Mouse (Mus musculus) kidney, postnatal 0 days (tissue): ENCODE measurements at regions not wholly inside any gene's neighbourhood (a gene's known extent, or its start where the extent isn't known, plus 50 kb on each side); places are given as distances from the start of the nearest gene placed in this dataset.

Experiments used
- ATAC-seq: fragments of 200-750 bp; cut with Nextera tagmentation; replicated peaks from 2 replicates; pipeline ENCODE4 v1.8.0; 2017; ENCODE audit warnings: low read depth, moderate number of reproducible peaks, moderate TSS enrichment, moderate library complexity; ENCODE audit not compliant: low FRiP score
- DNase-seq: peaks from one replicate; pipeline ENCODE4 v3.0.0-alpha.2; 2016; ENCODE audit warnings: low spot score
- H3K27ac ChIP-seq: fragments of 300-500 bp; sonication (generic); 2 replicates; pipeline ENCODE4 v1.5.1; 2014; ENCODE audit warnings: mild to moderate bottlenecking
- H3K27me3 ChIP-seq: fragments of 300-500 bp; sonication (generic); 2 replicates; pipeline ENCODE4 v1.6.1; 2014; ENCODE audit warnings: low read length, mixed read lengths; ENCODE audit not compliant: insufficient read depth
- H3K36me3 ChIP-seq: fragments of 300-500 bp; sonication (generic); 2 replicates; pipeline ENCODE4 v1.6.1; 2014; ENCODE audit warnings: low read length, mixed read lengths; ENCODE audit not compliant: insufficient read depth
- H3K4me1 ChIP-seq: fragments of 300-500 bp; sonication (generic); replicated peaks from 2 replicates; pipeline ENCODE4 v1.6.1; 2014; ENCODE audit warnings: antibody characterized with exemption, low read length, mixed read lengths; ENCODE audit not compliant: insufficient read depth
- H3K4me2 ChIP-seq: fragments of 300-500 bp; sonication (generic); 2 replicates; pipeline ENCODE4 v1.6.1; 2014; ENCODE audit warnings: mild to moderate bottlenecking, low read length, moderate library complexity, mixed read lengths
- H3K4me3 ChIP-seq: fragments of 300-500 bp; sonication (generic); replicated peaks from 2 replicates; pipeline ENCODE4 v1.5.1; 2014; ENCODE audit warnings: low read depth, low read length
- H3K9ac ChIP-seq: fragments of 300-500 bp; sonication (generic); 2 replicates; pipeline ENCODE4 v1.6.1; 2014; ENCODE audit warnings: low read depth, low read length
- H3K9me3 ChIP-seq: fragments of 300-500 bp; sonication (generic); replicated peaks from 2 replicates; pipeline ENCODE4 v1.6.1; 2016; ENCODE audit warnings: low read length, inconsistent platforms, mixed read lengths
- CTCF ChIP-seq: IDR thresholded peaks from 2 replicates; pipeline ENCODE4 v1.5.1; 2016; ENCODE audit warnings: antibody characterized with exemption, low read depth, mild to moderate bottlenecking, moderate library complexity
- WGBS: fragments of 180-500 bp; shearing (Covaris S2); extraction: QIAGEN DNeasy Blood & Tissue Kit; methylation state at CpG from one replicate; pipeline ENCODE4 v1.1.7; 2014; 5-methylcytosine and 5-hydroxymethylcytosine counted together

GRCm38 (mm10) chr11:113183556-113183955, 401.5 kb downstream of the Sox9 start:
- no peak overlapping the region for H3K4me3 ChIP-seq
- H3K4me2 ChIP-seq = no peak overlapping the region
- H3K27ac ChIP-seq = no peak overlapping the region
- no peak for DNase-seq
- ATAC-seq = no peak
- no peaks in the 10 kb centered on the region for H3K27me3 ChIP-seq
- H3K4me1 ChIP-seq = no peaks in the 10 kb centered on the region
- H3K9me3 ChIP-seq = no peaks in the 10 kb centered on the region
- no peak overlapping the region for H3K9ac ChIP-seq
- WGBS = 29% methylated on average over 5 of the region's 5 CpGs
- H3K36me3 ChIP-seq = no peaks in the 10 kb centered on the region
- no peak for TF ChIP-seq CTCF

DNA sequence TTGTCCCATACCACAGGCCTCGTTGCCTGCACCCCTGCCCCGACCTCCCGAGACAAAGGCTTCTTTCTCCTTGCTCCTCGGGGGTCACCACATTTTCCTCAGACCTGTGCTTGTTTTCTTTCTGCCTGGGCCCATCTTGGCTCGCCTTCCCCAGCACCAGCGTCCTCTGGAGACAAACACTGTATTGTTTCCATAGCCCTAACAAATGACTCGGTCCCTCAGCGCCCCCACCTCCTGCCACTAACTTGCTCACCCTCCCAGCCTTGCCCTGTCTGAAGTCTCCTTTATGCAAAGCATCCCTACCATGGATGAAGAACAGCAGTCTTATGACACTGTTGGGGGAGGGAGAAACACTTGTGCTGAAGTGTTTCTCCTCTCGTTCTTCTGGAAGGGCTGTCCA, 402.1 kb downstream of the Sox9 start:
- Histone ChIP-seq H3K4me2 (no peak overlapping the region), H3K27ac (no peak overlapping the region), H3K36me3 (no peaks in the 10 kb centered on the region), H3K4me3 (no peak overlapping the region), H3K9me3 (no peaks in the 10 kb centered on the region), H3K27me3 (no peaks in the 10 kb centered on the region), H3K9ac (no peak overlapping the region), H3K4me1 (no peaks in the 10 kb centered on the region)
- ATAC-seq (no peak), DNase-seq (no peak)
- no peak for TF ChIP-seq CTCF
- 20% methylated on average over 9 of the region's 9 CpGs for WGBS

- no peaks in the 10 kb centered on the region for H3K4me1 ChIP-seq
- no peak for TF ChIP-seq CTCF
- no peak overlapping the region for H3K4me3 ChIP-seq
- WGBS = 81% methylated on average over 8 of the region's 8 CpGs
- no peaks in the 10 kb centered on the region for H3K36me3 ChIP-seq
- no peak for ATAC-seq
- H3K9me3 ChIP-seq = no peaks in the 10 kb centered on the region
- H3K27ac ChIP-seq = no peak overlapping the region
- H3K4me2 ChIP-seq = no peak overlapping the region
- no peak for DNase-seq
- no peak overlapping the region for H3K9ac ChIP-seq
- H3K27me3 ChIP-seq = no peaks in the 10 kb centered on the region
Observed at GRCm38 (mm10) chr11:113187407-113187806, 405.4 kb downstream of the Sox9 start.

DNA sequence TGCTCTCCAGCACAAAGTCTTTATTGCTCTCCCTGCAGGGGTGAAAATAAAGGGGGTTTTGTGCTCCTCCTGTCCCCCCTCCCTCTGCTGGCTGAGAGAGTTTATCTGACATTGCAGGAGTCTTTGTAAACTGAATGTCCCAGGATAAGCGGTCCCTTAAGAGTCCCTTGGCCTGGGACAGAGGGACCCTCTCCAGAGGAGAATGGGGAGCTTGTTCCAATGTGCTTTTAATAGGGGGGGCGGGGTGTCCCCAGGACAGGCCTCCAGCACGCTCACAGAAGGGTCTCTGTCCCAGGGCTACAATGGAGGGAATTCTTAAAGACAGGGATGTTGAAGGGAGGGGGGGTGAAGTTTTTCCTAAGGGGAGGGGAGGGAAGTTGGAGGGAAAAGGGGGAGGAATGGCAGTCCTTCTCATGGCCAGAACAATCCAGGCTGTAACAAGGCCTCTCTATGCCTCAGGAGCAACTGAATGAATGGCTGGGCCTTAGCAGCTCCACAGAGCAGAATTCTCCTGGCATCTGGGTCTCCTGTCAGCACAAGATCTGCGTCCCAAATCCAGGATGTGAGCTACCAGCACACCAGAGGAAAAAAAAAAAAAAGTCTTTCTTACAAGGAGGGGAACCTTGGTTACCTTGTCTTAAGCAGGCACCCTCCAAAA, 406.4 kb downstream of the Sox9 start:
- ATAC-seq = no peak
- no peaks in the 10 kb centered on the region for H3K9me3 ChIP-seq
- 64% methylated on average over 4 of the region's 4 CpGs for WGBS

GRCm38 (mm10) chr11:113190006-113190405, 408.0 kb downstream of the Sox9 start:
- DNase-seq = no peak
- TF ChIP-seq CTCF = no peak
- WGBS = 87% methylated on average over 6 of the region's 6 CpGs
- Histone ChIP-seq H3K4me2 (no peak overlapping the region), H3K9ac (no peak overlapping the region), H3K36me3 (no peaks in the 10 kb centered on the region), H3K4me3 (no peak overlapping the region), H3K27me3 (no peaks in the 10 kb centered on the region), H3K9me3 (no peaks in the 10 kb centered on the region), H3K4me1 (no peaks in the 10 kb centered on the region; the same call in 1 of the 2 replicates), H3K27ac (no peak overlapping the region)
- ATAC-seq = no peak

More for the DNA sequence above, 406.4 kb downstream of the Sox9 start:
- H3K4me1 ChIP-seq = no peaks in the 10 kb centered on the region
- H3K27me3 ChIP-seq = no peaks in the 10 kb centered on the region
- H3K4me3 ChIP-seq = no peak overlapping the region
- no peak for DNase-seq
- no peak overlapping the region for H3K27ac ChIP-seq
- H3K4me2 ChIP-seq = no peak overlapping the region
- H3K9ac ChIP-seq = no peak overlapping the region
- no peak for TF ChIP-seq CTCF
- H3K36me3 ChIP-seq = no peaks in the 10 kb centered on the region

DNA sequence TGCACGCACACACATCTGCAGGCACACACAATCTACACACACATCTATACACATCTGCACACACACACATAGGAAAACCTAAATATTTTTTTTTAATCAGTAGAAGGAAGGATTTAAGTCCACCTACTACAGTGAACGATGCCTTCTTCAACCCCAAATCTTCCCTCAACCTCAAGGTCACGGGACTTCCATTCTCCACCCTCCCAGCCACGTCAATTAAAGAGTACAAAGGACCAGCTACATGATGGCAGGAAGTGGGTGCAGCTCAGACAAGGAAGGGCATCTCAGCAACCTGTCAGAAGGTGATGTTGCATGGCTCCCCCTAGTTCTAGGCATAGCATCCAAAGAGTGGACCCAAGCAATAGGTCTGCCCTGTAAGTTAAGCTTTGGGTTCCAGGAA, 408.5 kb downstream of the Sox9 start:
- DNase-seq (no peak), ATAC-seq (no peak)
- no peaks in the 10 kb centered on the region for H3K36me3 ChIP-seq
- H3K27me3 ChIP-seq = no peaks in the 10 kb centered on the region
- no peaks in the 10 kb centered on the region for H3K9me3 ChIP-seq
- H3K4me1 ChIP-seq = no peaks in the 10 kb centered on the region; the same call in 1 of the 2 replicates
- no peak for TF ChIP-seq CTCF
- no peak overlapping the region for H3K27ac ChIP-seq
- no peak overlapping the region for H3K9ac ChIP-seq
- H3K4me2 ChIP-seq = no peak overlapping the region
- WGBS = 79% methylated on average over 4 of the region's 4 CpGs
- no peak overlapping the region for H3K4me3 ChIP-seq

GRCm38 (mm10) chr11:113191006-113191405, 409.0 kb downstream of the Sox9 start:
- Histone ChIP-seq H3K27me3 (no peaks in the 10 kb centered on the region), H3K9ac (no peak overlapping the region), H3K4me2 (no peak overlapping the region), H3K4me3 (no peak overlapping the region), H3K9me3 (no peaks in the 10 kb centered on the region), H3K27ac (no peak overlapping the region), H3K4me1 (no peaks in the 10 kb centered on the region; the same call in 1 of the 2 replicates), H3K36me3 (no peaks in the 10 kb centered on the region)
- 94% methylated on average over 7 of the region's 7 CpGs for WGBS
- no peak for ATAC-seq
- TF ChIP-seq CTCF = no peak
- no peak for DNase-seq
